Mouse (Mus musculus) heart, embryonic 15.5 days (tissue): ENCODE results near the gene Zfp991. TPM values are rescaled to one million over a fixed set of nuclear protein-coding genes. Genes with fewer than 3 reads are reported as not detected.
A peak's percentile ranks its signal among the peaks of the same experiment; 100 is the strongest.
"Not testable (repeated sequence)": the region's sequence is repeated elsewhere in the genome, so short reads cannot be mapped to it uniquely, and the experiment has no call there.

Experiments
- ATAC-seq: fragments of 200-750 bp; cut with Nextera tagmentation; replicated peaks from 2 replicates; pipeline ENCODE4 v1.8.0; 2017; ENCODE audit warnings: low read depth, moderate TSS enrichment; ENCODE audit not compliant: insufficient number of reproducible peaks, insufficient read depth, low FRiP score
- H3K27ac ChIP-seq: fragments of 300-500 bp; sonication (generic); 2 replicates; pipeline ENCODE4 v1.5.1; 2015; ENCODE audit warnings: mild to moderate bottlenecking, inconsistent platforms
- H3K27me3 ChIP-seq: fragments of 300-500 bp; sonication (generic); 2 replicates; pipeline ENCODE4 v1.6.1; 2015; ENCODE audit warnings: inconsistent platforms
- H3K36me3 ChIP-seq: fragments of 300-500 bp; sonication (generic); 2 replicates; pipeline ENCODE4 v1.6.1; 2015; ENCODE audit warnings: mild to moderate bottlenecking, inconsistent platforms
- H3K4me1 ChIP-seq: fragments of 300-500 bp; sonication (generic); replicated peaks from 2 replicates; pipeline ENCODE4 v1.6.1; 2015; ENCODE audit warnings: inconsistent platforms
- H3K4me2 ChIP-seq: fragments of 300-500 bp; sonication (generic); 2 replicates; pipeline ENCODE4 v1.6.1; 2015; ENCODE audit warnings: inconsistent platforms, mild to moderate bottlenecking, moderate library complexity
- H3K4me3 ChIP-seq: fragments of 300-500 bp; sonication (generic); 2 replicates; pipeline ENCODE4 v1.5.1; 2015; ENCODE audit warnings: mild to moderate bottlenecking, inconsistent platforms
- H3K9ac ChIP-seq: fragments of 300-500 bp; sonication (generic); 2 replicates; pipeline ENCODE4 v1.6.1; 2015; ENCODE audit warnings: mild to moderate bottlenecking, inconsistent platforms
- H3K9me3 ChIP-seq: fragments of 300-500 bp; sonication (generic); replicated peaks from 2 replicates; pipeline ENCODE4 v1.6.1; 2016; ENCODE audit warnings: inconsistent platforms
- WGBS: fragments of 180-500 bp; shearing (Covaris S2); methylation state at CpG from one replicate; pipeline ENCODE4 v1.1.7; 2015; ENCODE audit warnings: mixed read lengths; 5-methylcytosine and 5-hydroxymethylcytosine counted together
- polyA plus RNA-seq: library from polyadenylated mRNA; unstranded; fragments of >200 nt; fragmentation: Nextera tagmentation; extraction: Ambion mirVana; gene quantifications from 2 replicates; pipeline ENCODE4 v1.2.1, GENCODE M21; 2015

Zfp991 gene
- 4.1 and 5.6 TPM in 2 replicates for polyA plus RNA-seq

DNA sequence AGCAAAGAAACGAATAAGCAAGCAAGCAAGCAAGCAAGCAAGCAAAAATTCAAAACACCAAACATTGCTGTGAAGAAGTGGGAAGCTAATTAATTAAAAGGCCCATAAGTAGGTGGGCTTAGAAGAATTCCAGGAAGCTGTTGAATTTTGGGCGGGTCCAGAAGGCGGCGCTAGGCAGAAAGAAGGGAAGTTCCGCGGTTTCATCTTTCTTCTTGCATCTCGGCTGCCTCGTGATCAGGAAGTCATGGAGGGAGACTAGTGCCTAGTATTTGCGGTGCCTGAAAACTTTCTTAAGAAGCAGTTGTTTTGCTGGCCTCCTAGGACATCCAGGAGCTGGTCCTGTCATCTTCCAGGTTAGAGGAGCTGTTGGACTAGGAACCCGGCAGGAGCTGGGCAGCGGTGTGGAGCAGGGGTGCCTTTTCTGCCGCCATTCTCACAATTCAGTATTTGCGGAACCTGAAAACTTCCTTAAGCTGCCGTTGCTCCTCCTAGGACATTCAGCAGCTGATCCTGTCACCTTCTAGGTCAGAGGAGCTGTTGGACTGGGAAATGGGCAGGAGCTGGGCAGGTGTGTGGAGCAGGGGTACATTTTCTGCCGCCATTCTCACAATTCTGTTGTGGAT is at the start of gene Zfp991:
TSS of gene Zfp991 (plus strand) at position 202 of the 623 bp plus-strand sequence.
- not testable (repeated sequence) for H3K27me3 ChIP-seq, H3K4me1 ChIP-seq, H3K9me3 ChIP-seq, H3K9ac ChIP-seq, ATAC-seq, H3K27ac ChIP-seq, H3K36me3 ChIP-seq
- 29% methylated on average over 2 of the region's 15 CpGs for WGBS
- H3K4me2 ChIP-seq, result 0 out of 2 replicates have a peak within 1 kb of the TSS, but pooled peaks have one; percentile 39
- H3K4me3 ChIP-seq, result peak within 1 kb of the TSS; percentile 39

DNA sequence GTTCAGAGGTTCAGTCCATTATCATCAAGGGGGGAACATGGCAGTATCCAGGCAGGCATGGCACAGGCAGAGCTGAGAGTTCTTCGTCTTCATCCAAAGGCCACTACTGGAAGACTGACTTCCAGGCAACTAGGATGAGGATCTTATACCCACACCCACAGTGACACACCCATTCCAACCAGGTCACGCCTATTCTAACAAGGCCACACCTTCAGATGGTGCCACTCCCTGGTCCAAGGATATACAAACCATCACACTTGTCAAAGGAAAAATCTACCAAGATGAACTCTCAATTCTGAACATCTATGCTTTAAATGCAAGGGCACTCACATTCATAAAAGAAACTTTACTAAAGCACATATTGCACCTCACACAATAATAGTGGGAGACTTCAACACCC is 36.2 kb upstream of the Zfp991 start:
- H3K9ac ChIP-seq, H3K27me3 ChIP-seq, ATAC-seq, H3K4me2 ChIP-seq, H3K4me1 ChIP-seq, H3K36me3 ChIP-seq, H3K9me3 ChIP-seq, H3K27ac ChIP-seq, H3K4me3 ChIP-seq: not testable (repeated sequence)
- WGBS, result 51% methylated on average over 2 of the region's 2 CpGs

DNA sequence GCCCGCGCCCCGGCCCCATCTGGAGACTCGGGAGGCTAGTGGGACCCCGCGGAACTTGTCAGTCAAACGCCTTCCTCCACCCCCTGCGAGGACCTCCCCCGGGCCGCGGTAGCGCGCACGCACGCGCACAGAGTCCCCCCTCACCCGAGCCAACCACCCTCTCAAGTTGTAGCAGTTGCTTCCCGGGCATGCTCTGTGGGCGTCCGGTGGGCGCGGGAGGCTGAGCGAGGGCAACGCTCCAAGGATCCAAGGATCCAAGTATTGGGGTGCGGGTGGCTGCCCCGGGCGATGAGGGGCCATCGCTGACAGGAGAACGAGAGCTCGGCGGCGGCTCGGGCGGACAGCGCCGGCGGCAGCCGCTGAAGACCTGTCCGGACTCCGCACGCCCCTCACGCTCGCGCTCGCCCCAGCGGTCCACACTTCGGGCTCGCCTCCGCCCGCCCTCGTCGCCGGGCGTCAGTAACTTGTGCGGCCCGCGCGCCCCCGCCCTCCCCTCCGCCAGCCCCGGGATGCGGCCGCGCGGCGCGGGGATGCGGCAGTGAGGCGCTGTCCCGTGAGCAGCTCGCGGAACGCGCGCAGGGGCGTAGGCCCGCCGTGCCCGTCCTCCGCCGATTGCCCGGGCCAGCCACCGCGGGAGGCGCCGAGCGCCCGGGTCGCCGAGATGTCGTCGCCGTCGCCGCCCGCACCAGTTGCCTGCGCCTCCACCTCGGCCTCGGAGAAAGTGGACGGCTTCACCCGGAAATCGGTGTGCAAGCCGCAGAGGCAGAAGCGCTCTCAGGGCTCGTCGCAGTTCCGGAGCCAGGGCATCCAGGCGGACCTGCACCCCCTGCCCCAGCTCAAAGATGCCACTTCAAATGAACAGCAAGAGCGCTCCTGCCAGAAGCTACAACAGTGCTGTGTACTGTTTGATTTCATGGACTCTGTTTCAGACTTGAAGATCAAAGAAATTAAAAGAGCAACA is 29.9 kb upstream of the Zfp991 start:
- H3K4me2 ChIP-seq, result peak overlapping the region; percentile 84
- H3K9me3 ChIP-seq, H3K27ac ChIP-seq, H3K9ac ChIP-seq, H3K4me1 ChIP-seq, H3K27me3 ChIP-seq, H3K36me3 ChIP-seq: not testable (repeated sequence)
- WGBS, result 1% methylated on average over 105 of the region's 109 CpGs
- H3K4me3 ChIP-seq, result peak overlapping the region; percentile 50
- peak; percentile 72; the same call in 1 of the 2 replicates for ATAC-seq

DNA sequence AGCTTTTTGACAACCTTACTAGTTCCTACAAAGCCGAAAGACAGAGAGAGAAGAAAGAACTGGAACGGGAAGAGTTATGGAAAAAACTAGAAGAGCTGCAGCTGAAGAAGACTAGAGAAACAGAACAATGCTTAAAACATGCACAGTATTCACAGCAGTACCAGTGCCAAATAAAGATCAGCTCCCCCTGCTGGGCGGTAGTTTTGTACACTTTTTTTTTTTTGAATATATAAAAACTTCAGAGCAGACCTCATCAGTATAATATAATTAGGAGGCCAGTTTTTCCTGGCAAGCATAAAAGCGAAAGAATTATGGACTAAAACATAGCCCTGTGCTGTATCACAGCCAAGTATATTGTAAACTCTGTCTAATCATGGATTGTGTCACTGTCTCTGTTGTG is 28.0 kb upstream of the Zfp991 start:
- 41% methylated on average over 4 of the region's 4 CpGs for WGBS
- not testable (repeated sequence) for H3K27me3 ChIP-seq, H3K4me3 ChIP-seq, H3K4me1 ChIP-seq, H3K27ac ChIP-seq, H3K9me3 ChIP-seq, ATAC-seq, H3K36me3 ChIP-seq, H3K4me2 ChIP-seq, H3K9ac ChIP-seq

DNA sequence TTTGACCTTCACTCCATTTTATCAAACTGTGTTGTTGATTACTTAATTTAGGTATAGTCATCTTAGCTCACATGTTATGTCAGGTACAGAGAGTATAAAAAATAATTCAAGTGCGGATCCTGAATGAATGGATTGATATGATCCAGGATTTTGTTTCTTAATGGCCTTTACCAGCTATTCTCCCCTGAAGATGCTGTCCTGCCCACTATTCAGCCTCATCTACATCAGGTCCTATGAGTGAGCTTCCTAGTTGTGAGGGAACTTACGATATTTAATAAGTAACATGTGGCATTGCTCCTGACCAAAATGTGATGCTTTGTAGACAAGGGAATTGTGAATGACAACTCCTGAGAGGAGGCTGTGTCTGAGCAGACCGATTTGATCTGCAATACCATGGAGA is 14.0 kb upstream of the Zfp991 start:
- not testable (repeated sequence) for H3K4me1 ChIP-seq, H3K27me3 ChIP-seq, H3K9me3 ChIP-seq, H3K36me3 ChIP-seq, H3K27ac ChIP-seq, ATAC-seq, H3K4me3 ChIP-seq, H3K4me2 ChIP-seq, H3K9ac ChIP-seq
- 62% methylated on average over 2 of the region's 3 CpGs for WGBS

DNA sequence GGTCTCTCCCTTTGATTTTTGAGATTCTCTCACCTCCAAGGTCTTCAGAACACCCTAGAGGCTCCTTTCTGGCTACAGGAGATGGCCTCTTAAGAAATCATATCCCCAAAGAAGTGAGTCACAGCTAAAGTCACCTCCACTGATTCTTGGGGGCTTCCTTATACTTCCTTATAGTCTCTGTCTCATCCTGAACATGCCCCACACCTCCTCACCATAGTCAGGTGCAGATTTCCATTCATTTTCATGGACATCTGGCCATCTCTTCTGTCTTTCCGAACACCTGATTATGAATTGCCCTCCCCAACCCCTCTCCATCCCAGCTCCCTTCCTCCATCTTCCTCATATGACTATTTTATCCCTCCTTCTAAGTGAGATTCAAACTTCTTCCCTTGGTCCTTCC is 9.6 kb upstream of the Zfp991 start:
- H3K9me3 ChIP-seq, result peaks cover 20% of the 10 kb centered on the region
- ATAC-seq, H3K27me3 ChIP-seq, H3K9ac ChIP-seq, H3K27ac ChIP-seq, H3K36me3 ChIP-seq, H3K4me3 ChIP-seq, H3K4me2 ChIP-seq, H3K4me1 ChIP-seq: not testable (repeated sequence)
- WGBS, result 61% methylated on average over 1 of the region's 1 CpGs

DNA sequence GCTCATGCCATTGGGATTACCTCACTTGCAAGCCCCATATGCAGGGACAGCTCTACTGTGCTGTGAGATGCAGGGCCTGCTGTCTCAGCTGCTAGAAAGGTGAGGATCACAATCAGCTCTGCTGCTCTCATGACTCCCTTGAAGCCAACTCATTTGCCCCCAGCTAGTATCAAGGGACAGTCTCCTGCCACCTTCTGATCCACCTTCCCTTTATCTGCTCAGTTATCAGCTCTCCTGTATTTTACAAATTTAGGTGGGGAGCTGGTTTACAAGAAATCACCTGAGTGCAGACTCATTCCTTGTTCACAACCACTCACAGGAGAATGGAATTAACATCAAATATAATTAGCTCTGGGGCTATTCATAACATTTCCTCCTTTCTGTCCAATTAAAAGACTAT is 8.0 kb upstream of the Zfp991 start:
- not testable (repeated sequence) for H3K4me3 ChIP-seq, H3K9ac ChIP-seq, H3K36me3 ChIP-seq, ATAC-seq, H3K4me2 ChIP-seq, H3K4me1 ChIP-seq, H3K27ac ChIP-seq, H3K27me3 ChIP-seq
- H3K9me3 ChIP-seq, result peaks cover 21% of the 10 kb centered on the region

DNA sequence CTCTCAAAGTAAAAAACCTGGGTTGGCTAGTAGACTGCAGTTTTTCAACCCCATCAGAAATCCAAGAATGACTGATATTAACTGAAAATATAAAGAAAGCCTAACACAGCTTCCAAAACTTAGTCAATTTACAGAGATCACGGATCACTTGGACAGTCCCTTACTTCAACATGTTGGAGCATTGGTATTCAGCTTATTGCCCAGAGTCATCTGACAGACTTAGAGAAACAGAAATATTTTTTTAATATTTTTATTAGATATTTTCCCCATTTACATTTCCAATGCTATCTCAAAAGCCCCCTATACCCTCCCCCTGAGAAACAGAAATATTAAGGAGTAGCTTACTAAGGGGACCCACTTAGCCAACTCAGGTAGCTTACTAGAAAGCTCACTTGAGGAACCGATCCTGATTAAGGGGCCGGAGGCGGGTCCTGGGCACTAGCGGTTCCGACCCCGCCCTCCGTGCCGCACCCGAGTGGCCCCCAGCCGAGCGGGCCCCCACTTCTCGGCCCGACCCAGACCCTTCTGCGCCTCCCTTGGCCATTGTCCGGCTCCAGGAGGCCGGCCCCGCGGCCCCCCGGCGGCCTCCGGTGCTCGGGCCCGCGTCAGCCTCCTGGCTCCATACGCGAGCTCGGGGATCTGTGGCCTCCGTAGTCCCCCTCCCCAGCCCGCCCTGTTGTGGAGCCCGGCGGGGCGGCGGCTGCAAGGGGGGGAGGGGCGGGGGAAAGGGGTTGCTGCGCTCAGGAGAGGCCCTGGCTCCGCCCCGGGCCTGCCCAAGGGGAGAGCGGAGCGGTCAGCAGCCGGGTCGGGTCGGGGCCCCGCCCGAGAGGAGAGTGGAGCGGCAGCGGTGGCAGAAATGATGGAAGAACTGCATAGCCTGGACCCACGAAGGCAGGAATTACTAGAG is 7.2 kb upstream of the Zfp991 start:
- peak overlapping the region; percentile 55 for H3K4me3 ChIP-seq
- H3K36me3 ChIP-seq, H3K27ac ChIP-seq, H3K27me3 ChIP-seq, H3K4me1 ChIP-seq: not testable (repeated sequence)
- 7% methylated on average over 47 of the region's 48 CpGs for WGBS
- peak overlapping the region; percentile 81 for H3K4me2 ChIP-seq
- peak; percentile 93 for ATAC-seq
- H3K9me3 ChIP-seq, result peaks cover 21% of the 10 kb centered on the region
- peak overlapping the region; percentile 65 for H3K9ac ChIP-seq

DNA sequence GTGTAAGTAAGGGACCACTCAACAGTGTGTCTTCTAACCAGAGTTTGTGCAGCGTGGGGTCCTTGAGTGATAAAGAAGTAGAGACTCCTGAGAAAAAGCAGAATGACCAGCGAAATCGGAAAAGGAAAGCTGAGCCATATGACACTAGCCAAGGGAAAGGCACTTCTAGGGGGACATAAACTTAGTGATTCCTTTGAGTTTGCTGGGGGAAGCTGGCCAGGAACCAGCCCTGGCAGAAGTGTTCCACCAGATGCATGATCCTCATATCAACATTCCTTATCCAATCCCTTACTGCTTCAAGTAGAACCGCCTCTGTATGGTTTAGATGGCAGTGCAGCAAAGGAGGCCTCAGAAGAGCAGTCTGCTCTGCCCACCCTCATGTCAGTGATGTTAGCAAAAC is 6.5 kb upstream of the Zfp991 start:
- not testable (repeated sequence) for H3K27me3 ChIP-seq, H3K36me3 ChIP-seq, H3K27ac ChIP-seq, ATAC-seq, H3K4me1 ChIP-seq
- Histone ChIP-seq H3K9me3 (peaks cover 21% of the 10 kb centered on the region), H3K4me3 (peak overlapping the region; percentile 55), H3K4me2 (peak overlapping the region; percentile 81), H3K9ac (peak overlapping the region; percentile 65)
- WGBS, result 14% methylated on average over 4 of the region's 4 CpGs

DNA sequence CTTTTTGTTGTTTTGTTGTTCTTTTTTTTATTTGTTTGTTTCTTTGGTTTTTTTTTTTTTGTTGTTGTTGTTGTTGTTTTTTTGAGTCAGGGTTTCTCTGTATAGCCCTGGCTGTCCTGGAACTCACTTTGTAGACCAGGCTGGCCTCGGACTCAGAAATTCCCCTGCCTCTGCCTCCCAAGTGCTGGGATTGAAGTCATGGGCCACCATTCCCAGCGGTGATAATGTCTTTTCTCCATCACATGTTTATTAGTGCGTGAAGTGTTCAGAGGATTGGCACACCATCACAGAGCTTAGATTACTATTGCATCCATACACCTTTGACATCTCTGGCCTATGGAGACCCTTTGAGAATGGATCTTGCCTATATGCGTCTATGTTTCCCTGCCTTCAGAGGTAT is 6.0 kb upstream of the Zfp991 start:
- H3K9me3 ChIP-seq, result peaks cover 21% of the 10 kb centered on the region
- WGBS, result 83% methylated on average over 4 of the region's 4 CpGs
- H3K9ac ChIP-seq, H3K4me1 ChIP-seq, H3K4me2 ChIP-seq, ATAC-seq, H3K27me3 ChIP-seq, H3K36me3 ChIP-seq, H3K27ac ChIP-seq, H3K4me3 ChIP-seq: not testable (repeated sequence)

DNA sequence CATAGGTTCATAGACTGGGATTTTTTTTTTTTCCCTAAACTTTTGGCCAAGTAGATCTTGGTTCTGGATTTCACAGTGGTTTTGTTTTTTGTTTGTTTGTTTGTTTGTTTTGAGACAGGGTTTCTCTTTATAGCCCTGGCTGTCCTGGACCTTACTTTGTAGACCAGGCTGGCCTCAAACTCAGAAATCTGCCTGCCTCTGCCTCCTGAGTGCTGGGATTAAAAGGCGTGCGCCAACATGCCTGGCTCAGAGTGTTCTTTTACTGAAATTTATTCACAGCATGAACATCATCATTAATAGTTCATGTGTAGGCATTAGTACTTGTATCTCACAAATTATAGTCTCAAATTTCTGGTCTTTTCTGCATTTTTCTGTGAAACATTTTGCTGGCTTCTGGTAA is 5.4 kb upstream of the Zfp991 start:
- H3K27me3 ChIP-seq, H3K36me3 ChIP-seq, H3K4me1 ChIP-seq, ATAC-seq, H3K4me2 ChIP-seq, H3K27ac ChIP-seq, H3K9ac ChIP-seq, H3K4me3 ChIP-seq: not testable (repeated sequence)
- H3K9me3 ChIP-seq, result peaks cover 21% of the 10 kb centered on the region
- 67% methylated on average over 2 of the region's 2 CpGs for WGBS
